In the genomic region with DNA sequence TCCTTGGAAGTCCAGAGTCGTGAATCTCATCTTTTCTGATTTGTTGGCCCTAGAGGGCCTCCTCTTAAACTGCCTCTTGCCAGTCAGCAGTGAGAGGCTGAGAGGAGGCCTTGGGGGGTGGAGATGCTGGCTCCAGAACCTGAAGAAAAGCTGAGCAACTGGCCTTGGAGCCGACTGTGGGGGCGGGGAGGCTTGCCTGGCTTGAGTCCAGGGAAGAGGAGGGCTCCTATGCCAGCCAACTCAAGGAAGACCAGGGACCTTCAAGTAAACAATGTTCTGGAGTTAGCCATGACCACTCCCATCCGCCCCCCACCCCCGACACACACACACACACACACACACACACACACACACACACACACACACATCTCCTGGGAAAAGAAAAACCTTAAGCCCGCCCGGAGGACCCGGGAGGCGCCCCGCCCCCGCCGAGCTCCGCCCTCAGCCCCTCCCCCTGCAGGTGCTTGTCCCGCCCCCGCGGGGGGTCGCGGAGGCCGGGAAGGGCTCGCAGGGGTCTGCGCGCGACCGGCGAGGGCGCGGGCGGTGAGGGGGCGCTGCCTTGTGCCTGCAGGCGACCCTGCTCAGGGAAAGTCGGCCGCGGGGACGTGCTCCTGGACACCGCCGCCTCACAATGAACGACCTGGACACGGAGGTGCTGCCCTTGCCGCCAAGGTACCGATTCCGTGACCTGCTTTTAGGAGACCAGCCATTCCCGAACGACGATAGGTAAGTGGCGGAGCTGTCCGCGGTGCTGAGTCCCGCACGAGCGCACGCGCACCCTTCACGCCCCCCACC, we compare ENCODE assay signal across 9 mouse cellular contexts. TPM values are rescaled to one million over a fixed set of nuclear protein-coding genes. Genes with fewer than 3 reads are reported as not detected.
DNase-seq lines count a peak whose midpoint lies in the region; ATAC-seq and TF ChIP-seq lines count a peak whose summit lies in the region.
"Had no signal": no experiment of that assay in that cellular context is flagged by ENCODE, and none has a peak within 500 bp of the region (broad histone marks: within the 10 kb centered on the region; RNA-seq: fewer than 3 reads in every experiment).

Kcnt1 (plus strand) TSS at position 398 of the 795 bp plus-strand sequence.

- WGBS in heart, embryonic 10.5 days, result under 1% methylated on average over 53 of the region's 53 CpGs
- under 1% methylated on average over 43 of the region's 53 CpGs for WGBS in forebrain, embryonic 15.5 days
- WGBS in limb, embryonic 15.5 days, result 1% methylated on average over 32 of the region's 53 CpGs

- TF ChIP-seq POLR2A in brain, embryonic 14.5 days (IDR thresholded peaks at IDR 0.05; ENCODE audit: borderline replicate concordance, extremely low read depth, insufficient read depth, insufficient read length, poor library complexity, severe bottlenecking), result no peak

- H3K36me3 ChIP-seq in heart, embryonic 10.5 days, result no peaks in the 10 kb centered on the region
- no peaks in the 10 kb centered on the region for H3K36me3 ChIP-seq in forebrain, embryonic 15.5 days
- no peaks in the 10 kb centered on the region for H3K36me3 ChIP-seq in limb, embryonic 15.5 days

- no peak for DNase-seq in heart, embryonic 10.5 days (ENCODE audit: low spot score)
- no peak for DNase-seq in heart, adult 9 months (ENCODE audit: low spot score in 2 of 2)
- peak; percentile 78 for DNase-seq in brain, embryonic 14.5 days (ENCODE audit: low read depth)
- DNase-seq in kidney, adult 18-20 months, result peak; percentile 57
- DNase-seq in neural tube, embryonic 10.5 days (ENCODE audit: extremely low spot score, low spot score), result peak; percentile 41

- H3K9ac ChIP-seq in forebrain, embryonic 15.5 days (replicated peaks), result peak within 1 kb of the TSS; percentile 50
- H3K9ac ChIP-seq in limb, embryonic 15.5 days, result no peak within 1 kb of the TSS

- H3K27ac ChIP-seq in heart, embryonic 10.5 days, result no peak within 1 kb of the TSS
- no peak within 1 kb of the TSS for H3K27ac ChIP-seq in forebrain, embryonic 15.5 days (replicated peaks)
- H3K27ac ChIP-seq in limb, embryonic 15.5 days, result no peak within 1 kb of the TSS

- H3K9me3 ChIP-seq in heart, embryonic 10.5 days, result no peaks in the 10 kb centered on the region
- no peaks in the 10 kb centered on the region for H3K9me3 ChIP-seq in forebrain, embryonic 15.5 days
- no peaks in the 10 kb centered on the region for H3K9me3 ChIP-seq in limb, embryonic 15.5 days

- ATAC-seq in forebrain, embryonic 15.5 days (replicated peaks), result peak; percentile 30
- ATAC-seq in limb, embryonic 15.5 days (ENCODE audit: insufficient number of reproducible peaks, low FRiP score, low TSS enrichment, low read depth), result no peak
- no peak for ATAC-seq in monocyte, adult 5-6 weeks (replicated peaks; ENCODE audit: insufficient number of reproducible peaks, low FRiP score, low TSS enrichment, poor library complexity, severe bottlenecking)

- peak within 1 kb of the TSS; percentile 95 for H3K4me2 ChIP-seq in forebrain, embryonic 15.5 days (replicated peaks)
- H3K4me2 ChIP-seq in limb, embryonic 15.5 days, result peak within 1 kb of the TSS; percentile 84

- H3K4me3 ChIP-seq in heart, embryonic 10.5 days, result peak within 1 kb of the TSS; percentile 65
- H3K4me3 ChIP-seq in forebrain, embryonic 15.5 days, result peak within 1 kb of the TSS; percentile 62
- peak within 1 kb of the TSS; percentile 37 for H3K4me3 ChIP-seq in limb, embryonic 15.5 days

- peaks cover 69% of the 10 kb centered on the region for H3K27me3 ChIP-seq in heart, embryonic 10.5 days (ENCODE audit: insufficient read depth, poor library complexity, severe bottlenecking)
- no peaks in the 10 kb centered on the region for H3K27me3 ChIP-seq in forebrain, embryonic 15.5 days
- H3K27me3 ChIP-seq in limb, embryonic 15.5 days, result peaks cover 50% of the 10 kb centered on the region

- H3K4me1 ChIP-seq in heart, embryonic 10.5 days, result peaks cover 17% of the 10 kb centered on the region
- H3K4me1 ChIP-seq in forebrain, embryonic 15.5 days, result peaks cover 25% of the 10 kb centered on the region
- H3K4me1 ChIP-seq in limb, embryonic 15.5 days, result peaks cover 14% of the 10 kb centered on the region

- no peak for TF ChIP-seq CTCF in brain, embryonic 14.5 days (IDR thresholded peaks at IDR 0.05; ENCODE audit: borderline replicate concordance, extremely low read depth, insufficient read depth, insufficient read length)

RNA-seq across cellular contexts. Expression of gene Kcnt1, which starts in this region (rescaled TPM):
- 0.06 TPM in 1 of 2 replicates, not detected in the other for polyA plus RNA-seq in heart, embryonic 10.5 days (2016; fragmentation: Nextera tagmentation; extraction: Ambion mirVana)
- polyA plus RNA-seq in brain, embryonic 14.5 days (2012; rRNA removed), result 52.1 and 60.1 TPM in 2 replicates
- polyA plus RNA-seq in forebrain, embryonic 15.5 days (2015; fragmentation: Nextera tagmentation; extraction: Ambion mirVana), result 6.2 and 7.7 TPM in 2 replicates
- polyA plus RNA-seq in limb, embryonic 15.5 days (2015; fragmentation: Nextera tagmentation; extraction: Ambion mirVana), result 0.20 and 0.21 TPM in 2 replicates
- total RNA-seq in monocyte, adult 5-6 weeks (2017), result 0.43 TPM in 1 of 3 replicates, not detected in the others
- total RNA-seq: hematopoietic stem cell, adult 5-6 weeks had no signal

Comparison
In these comparisons a context has a peak if more than half of its experiments do, and no peak if none do; other contexts are left out.
1. DNase-seq: peak in brain, embryonic 14.5 days (single experiment), kidney, adult 18-20 months (single experiment) and neural tube, embryonic 10.5 days (single experiment); none in heart, embryonic 10.5 days (single experiment) and heart, adult 9 months (0 of 2).
2. Peak in every context shown above with its lines, with median percentiles within 50 percentile points of each other: H3K4me3 ChIP-seq.